Mouse (Mus musculus): ENCODE data around the gene Cdkal1.

- TF ChIP-seq CTCF (conservative IDR thresholded peaks at IDR 0.05; ENCODE audit: insufficient read depth, insufficient read length, low read depth, low read length), result no peak
- no peak for TF ChIP-seq POLR2A (IDR thresholded peaks at IDR 0.05; ENCODE audit: low read depth, low read length)
Measured at GRCm38 (mm10) chr13:29221646-29222045, 633.8 kb downstream of the Cdkal1 start.
